Mouse (Mus musculus): ENCODE results near the gene Ank.

The Ank gene

DNA sequence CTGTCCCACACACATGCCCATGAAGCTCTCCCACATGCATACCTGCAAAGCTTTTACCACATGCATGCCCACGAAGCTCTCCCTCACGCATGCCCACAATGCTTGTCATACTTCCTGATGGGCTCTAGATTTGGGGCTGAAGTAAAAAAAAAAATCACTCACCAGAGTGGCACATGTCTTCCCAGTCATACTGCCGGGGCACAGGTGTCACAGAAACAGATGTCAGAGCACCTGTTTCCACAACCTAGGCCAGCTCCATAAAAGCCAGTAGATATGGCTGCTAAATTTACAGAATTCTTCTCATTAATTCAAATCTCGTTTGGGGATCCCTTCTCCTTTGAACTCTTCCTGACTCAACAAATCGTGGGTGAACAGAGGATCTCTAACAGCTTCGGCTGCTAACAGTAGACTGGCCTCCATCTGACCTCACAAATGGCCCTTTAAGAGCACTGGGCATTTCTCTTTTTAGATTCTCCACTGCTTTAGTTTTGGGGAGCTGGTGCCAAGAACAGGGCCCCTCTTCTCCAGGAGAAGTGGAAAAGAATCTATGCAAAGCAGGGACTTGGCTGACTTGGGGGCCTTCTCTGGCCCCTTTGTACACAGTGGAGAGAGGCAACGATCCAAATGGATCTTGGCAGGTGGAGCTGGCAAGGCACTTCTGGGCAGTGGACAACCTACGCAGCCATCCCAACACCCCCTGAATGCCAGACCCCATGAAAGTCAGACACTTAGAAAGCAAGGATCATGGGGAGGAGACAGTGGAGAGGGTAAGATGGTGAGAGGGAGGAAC, 108.7 kb downstream of the Ank start:
- no peak for DNase-seq (ENCODE audit: low spot score)

DNA sequence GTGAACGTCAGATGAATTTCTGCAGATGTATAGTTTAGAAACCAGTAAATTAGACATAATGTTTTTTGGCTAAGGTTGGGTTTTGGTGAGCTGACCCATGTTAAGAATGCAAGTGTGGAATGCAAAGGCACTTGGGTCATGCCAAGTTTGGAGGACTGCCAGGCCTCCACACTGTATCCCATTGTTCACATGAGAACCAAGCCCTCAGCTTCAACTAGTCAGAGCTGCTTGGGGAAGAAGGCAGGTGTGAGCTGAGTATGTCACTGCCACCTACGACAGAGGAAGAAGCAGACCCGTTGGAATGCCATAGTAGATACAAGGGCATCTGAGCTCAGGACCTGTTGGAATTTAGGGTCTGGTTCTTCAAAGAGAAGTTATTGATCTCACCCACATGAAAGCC, 109.5 kb downstream of the Ank start:
- DNase-seq (ENCODE audit: low spot score), result no peak

GRCm38 (mm10) chr15:27576886-27577285, 110.4 kb downstream of the Ank start:
- DNase-seq (ENCODE audit: low spot score), result no peak

DNA sequence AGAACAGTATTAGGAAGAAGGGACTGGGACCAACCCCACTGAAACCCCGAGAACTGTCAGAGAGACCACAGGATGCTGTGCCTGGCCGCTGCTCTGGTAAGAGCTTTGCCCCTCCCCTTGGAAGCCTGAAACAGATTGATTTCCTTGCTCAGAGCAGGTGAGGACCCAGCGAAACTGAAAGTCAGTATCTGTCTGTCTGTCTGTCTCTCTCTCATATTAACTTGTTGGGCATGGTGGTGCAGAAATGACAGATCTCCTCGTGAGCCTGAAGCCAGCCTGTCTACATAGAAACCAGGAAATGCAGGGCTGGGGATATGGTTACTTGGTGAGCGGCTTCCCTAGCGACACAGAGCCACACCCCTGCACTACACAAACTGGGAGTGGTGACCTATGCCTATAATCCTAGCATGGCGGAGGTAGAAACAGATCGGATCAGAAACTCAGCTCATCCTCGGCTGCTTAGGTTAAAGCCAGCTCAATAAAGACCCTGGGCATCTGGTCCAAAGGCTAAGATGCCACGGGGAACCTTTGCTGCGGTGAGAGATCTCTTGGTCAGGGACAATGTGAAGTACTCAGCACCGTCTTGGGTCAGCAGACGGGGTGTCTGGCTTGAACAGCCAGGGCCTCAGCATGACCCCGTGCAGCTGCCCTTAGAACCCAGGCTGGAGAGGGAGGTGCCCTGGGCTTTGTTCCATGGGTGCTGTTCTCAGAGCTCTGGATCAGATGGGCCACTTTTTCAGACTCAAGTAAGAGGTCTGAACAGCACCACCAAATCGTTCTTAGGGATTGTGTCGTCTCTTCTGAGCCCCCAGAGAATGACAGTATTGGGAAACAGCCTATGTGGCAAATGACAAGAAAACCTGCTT, 111.7 kb downstream of the Ank start:
- no peak for DNase-seq (ENCODE audit: low spot score)

- DNase-seq (ENCODE audit: low spot score), result no peak
Measured at GRCm38 (mm10) chr15:27578918-27579317, 112.4 kb downstream of the Ank start.

- DNase-seq (ENCODE audit: low spot score), result no peak
Measured at GRCm38 (mm10) chr15:27579853-27580252, 113.4 kb downstream of the Ank start.

DNA sequence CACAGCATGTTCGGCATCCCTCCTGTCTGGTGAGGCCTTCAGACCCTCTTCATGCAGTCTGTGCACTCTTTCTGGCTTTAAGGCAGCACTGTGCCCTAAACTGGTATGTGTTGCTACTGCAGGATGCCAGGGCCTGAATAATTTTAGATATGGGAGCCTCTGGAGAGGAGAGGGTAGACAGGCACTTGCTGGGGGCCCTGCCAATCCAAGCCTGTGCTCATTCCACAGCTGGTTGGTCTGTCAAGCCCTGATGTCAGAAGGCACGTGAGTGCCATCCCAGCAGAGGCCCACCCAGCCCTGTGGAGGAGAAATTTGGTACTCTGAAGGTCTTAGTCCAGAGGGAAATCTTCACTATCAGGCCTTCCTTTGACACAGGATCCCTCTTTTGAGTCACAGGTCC, 114.3 kb downstream of the Ank start:
- DNase-seq (ENCODE audit: low spot score), result no peak

- no peak for DNase-seq (ENCODE audit: low spot score)
Measured at GRCm38 (mm10) chr15:27581640-27582039, 115.2 kb downstream of the Ank start.

DNA sequence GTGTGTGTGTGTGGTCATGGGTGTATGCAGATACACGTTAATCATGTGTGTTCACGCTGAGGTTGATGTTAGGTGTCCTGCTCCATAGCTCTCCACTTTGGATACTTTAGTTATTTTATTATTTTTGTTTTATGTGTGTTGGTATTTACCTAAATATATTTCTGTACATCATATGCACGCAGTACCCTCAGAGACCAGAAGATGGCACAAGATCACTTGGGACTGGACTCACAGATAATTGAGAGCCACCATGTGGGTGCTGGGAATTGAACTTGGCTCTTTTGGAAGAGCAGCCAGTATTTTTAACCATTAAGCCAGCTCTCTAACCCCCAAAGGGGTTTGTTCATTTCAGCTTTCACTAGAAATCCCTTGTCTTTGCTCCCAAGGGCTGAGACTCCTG, 116.0 kb downstream of the Ank start:
- no peak for DNase-seq (ENCODE audit: low spot score)

DNA sequence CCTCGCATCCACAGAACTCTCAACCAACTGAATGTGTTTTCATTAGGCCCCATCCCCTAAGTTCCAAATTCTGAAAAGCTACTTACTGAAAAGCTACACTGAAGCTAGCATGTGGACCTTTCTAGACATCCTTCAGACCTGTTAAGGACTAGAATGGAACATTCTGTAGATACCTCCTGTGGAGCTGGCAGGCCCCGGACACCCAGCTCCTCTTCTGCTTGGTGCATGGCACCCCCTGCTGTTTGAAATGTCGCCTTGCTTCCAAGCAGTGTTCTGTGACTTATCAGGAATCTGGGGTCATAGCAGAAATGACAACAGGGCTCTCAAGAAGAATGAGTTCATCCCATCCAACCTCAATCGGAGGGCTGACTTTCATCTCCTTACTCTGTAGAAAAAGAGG, 116.6 kb downstream of the Ank start:
- no peak for DNase-seq (ENCODE audit: low spot score)

DNA sequence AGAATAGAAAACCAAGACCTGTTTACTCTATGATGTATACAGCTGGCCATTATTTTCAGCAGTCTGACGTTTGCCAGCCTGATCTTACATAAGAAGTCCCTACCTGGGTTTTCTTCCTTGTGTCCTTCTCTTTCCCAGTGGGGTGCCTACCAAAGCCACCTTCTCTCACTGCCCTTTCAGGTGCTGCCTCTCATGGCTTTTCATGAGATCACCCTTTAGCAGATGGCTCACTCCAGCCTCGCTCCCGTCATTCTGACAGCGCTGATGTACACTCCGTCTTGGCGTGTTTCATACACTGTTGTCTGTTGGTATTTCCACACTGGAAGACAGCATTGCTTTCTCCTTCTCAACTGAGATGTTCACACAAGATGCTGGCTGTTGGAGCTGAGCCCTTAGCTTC, 117.1 kb downstream of the Ank start:
- DNase-seq (ENCODE audit: low spot score), result no peak

DNA sequence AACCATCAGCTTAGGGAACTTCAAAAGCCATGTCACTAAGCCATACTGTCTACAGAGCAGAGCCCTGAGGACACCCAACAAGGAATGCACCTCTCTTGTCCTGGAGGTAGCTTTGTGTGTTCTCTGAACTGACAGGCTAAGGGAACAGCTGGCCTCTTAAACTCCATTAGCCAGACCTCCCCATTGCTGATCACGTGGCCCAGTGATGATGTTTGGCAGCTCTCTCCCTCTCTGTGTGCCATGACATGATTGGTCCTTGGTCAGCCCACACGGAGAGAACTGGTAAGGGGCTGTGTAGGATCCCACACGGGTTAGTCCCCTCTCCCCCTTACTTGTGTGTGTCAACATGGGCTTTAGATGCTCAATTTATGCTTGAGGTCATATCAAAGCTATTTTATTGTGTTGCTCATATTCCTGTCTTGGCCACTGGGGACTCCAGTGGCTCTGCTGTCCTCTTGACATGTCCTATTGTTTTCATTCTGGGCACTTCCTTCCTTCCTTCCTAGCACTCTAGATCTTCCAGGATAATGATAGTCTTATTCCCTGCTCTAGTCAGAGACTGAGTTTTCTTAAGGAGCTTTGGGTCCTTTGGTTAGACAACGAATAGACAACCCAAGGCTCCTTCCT, 119.1 kb downstream of the Ank start:
- no peak for DNase-seq (ENCODE audit: low spot score)

DNA sequence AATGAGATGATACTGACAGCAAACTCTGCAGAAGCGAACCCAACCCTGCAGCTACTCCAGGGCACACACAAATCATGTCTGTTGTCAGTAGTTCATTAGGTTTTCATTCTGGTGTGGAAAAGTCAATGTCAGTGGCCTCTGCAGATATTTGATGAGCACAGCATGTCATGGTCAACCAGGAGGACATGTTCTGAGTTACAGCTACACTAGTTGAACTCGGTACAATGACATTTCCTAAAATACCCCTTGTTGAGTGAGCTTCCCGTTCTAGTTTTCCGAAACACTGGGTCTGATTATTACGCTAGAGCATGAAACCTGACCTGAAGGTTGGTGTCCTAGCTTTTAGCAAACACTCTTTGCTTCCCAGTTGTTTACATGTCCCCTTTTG, 119.6 kb downstream of the Ank start:
- no peak for DNase-seq (ENCODE audit: low spot score)

DNA sequence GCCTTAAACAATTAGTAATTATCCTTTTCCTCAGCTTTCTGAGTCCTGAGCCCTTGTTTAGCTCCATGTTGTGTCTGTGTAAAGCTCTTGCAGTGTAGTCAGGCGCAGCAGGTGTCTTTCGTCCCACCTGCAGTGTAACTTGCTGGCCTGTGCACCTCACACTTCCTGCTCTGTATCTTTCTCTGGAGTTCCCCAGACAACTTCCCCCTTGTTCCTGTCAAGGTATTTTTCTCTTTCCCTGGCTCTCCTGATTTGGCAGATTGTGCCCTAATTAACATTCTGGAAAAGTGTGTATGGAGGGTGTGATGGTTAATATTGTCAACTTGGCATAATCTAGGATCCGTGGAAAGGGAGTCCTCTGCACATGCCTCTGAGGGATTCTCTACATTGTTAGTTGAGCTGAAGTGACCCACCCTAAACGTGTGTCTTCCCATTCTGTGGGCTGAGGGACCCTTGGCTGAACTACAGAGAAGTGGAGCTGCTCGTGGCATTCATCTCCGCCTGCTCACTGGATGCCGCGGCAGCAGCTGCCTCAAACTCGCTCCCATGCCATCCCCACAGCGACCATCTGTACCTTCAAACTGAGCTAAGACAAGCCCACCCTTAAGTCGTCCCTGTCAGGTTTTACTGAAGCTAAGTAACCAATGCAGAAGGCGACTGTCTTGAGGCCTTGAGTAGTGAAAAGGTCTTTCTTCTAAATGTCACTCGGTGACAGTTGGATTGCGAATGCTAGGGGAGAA, 121.8 kb downstream of the Ank start:
- DNase-seq (ENCODE audit: low spot score), result no peak

DNA sequence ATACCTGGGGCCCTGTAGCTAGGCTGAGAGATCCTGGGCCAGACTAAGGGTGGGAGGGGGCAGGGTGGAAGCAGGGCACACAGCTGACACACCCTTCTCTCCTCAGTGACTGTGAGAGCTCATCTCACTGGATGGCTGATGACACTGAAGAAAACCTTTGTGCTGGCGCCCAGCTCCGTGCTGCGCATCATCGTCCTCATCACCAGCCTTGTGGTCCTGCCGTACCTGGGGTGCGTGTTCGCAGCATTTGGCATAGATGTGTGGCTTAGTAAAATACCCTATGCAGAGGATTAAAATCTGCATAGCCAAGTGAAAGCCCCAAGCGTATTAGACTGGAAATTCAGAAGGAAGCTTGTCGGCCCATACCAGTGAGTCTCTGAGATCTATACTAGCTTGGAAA, 124.3 kb downstream of the Ank start:
- DNase-seq (ENCODE audit: low spot score), result no peak

GRCm38 (mm10) chr15:27592620-27593320, 126.3 kb downstream of the Ank start:
- DNase-seq (ENCODE audit: low spot score), result no peak

GRCm38 (mm10) chr15:27593717-27594116, 127.2 kb downstream of the Ank start:
- no peak for DNase-seq (ENCODE audit: low spot score)

DNA sequence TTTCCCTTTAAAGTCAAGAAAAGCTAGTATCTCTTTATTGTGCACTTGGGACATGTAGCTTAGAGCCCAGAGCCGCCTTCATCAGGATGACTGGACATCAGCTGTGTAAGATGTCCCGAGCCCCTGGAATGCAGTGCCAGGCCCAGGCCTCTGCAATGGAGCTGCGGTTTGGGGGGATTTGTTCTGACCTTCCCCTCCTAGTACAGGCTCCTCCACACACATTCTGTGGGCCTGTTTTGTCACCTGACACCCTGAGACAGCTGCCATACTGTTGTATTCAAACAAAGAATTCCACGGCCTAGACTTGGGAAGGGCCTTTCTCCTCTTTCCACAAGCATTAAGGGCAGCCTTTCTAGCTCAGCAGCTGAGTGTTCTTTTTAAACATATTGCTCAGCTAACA, 128.5 kb downstream of the Ank start:
- no peak for DNase-seq (ENCODE audit: low spot score)

DNA sequence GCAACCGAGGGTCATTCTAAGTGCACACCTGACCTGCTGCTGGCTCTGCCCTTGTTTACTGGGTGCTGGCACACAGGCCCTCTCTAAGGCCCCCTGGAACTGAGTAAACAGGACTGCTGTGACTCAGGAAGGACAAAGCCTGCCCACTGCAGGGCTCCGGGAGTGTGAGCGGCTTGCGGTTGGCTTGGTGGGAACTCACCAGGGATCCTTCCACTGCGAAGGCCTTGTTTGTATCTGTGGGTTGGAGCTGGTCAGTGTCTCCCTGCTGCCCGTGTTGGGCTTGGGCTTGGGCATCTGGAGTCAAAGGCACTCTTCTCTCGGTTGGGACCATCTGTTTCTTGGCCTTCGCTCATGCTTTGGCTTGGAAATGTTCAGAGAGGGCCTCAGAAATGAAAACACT, 129.1 kb downstream of the Ank start:
- no peak for DNase-seq (ENCODE audit: low spot score)

DNA sequence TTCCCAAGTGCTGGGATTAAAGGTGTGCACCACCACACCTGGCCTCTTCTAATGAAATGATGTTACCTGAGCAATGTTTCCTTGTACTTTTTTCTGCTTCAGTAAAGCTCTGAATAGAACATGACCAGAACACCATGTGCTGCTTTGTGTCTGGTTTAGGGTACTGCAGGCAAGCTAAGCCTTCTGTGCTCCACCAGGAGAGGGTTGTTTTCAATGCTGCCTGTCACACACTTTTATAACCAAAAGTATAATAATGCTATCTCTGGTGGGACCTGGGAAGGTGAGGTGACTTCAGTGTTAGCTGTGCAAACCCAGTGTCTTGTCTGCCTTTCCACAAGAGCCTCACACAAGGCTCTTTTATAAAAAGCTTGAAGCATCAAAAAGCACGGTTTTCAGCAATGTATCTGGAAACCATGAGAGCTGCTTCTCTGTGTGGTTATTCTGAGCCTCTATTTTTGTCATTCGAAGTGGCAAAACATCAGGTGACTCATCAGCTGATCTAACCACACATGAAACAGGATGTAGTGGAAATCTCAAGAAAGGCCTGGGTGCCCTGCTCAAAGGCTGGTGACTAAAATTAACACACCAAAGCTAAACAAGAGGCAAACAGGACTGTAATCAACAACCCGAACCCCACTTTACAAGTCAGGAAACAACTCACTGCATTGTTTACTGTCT, 130.1 kb downstream of the Ank start:
- no peak for DNase-seq (ENCODE audit: low spot score)

DNA sequence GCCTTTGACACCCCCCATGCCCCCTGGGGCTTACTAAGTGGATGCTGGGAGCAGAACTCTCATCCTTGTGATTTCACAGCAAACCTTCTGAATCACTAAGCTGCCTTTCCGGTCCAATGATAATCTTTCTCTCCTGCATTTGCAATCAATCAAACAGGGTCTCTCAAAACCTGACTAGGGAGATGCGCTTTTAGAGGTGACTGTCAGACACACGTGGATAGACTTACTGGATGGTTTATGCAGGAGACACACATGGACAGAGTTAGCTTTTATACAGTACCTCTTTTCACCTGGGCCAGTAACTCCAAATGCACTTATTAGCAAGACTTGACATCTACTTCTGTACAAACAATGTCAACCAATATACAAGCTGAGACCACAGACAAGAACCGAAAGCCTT, 131.0 kb downstream of the Ank start:
- DNase-seq (ENCODE audit: low spot score), result no peak

All from testis, postnatal 14 days (tissue).